Mouse (Mus musculus) cortical plate, adult 2 months (tissue): ENCODE results near the gene Rfx1.

Experiments
- CTCF ChIP-seq: fragments of 200-500 bp; IDR thresholded peaks from 2 replicates; pipeline ENCODE4 v1.5.1; 2011; ENCODE audit warnings: mild to moderate bottlenecking, control low read depth, low read length; ENCODE audit not compliant: insufficient read depth; ENCODE audit errors: extremely low read depth
- POLR2A ChIP-seq: fragments of 200-500 bp; IDR thresholded peaks from 2 replicates; pipeline ENCODE4 v1.6.1; 2011; ENCODE audit warnings: mild to moderate bottlenecking, low read length, control low read depth; ENCODE audit not compliant: insufficient read depth; ENCODE audit errors: extremely low read depth

DNA sequence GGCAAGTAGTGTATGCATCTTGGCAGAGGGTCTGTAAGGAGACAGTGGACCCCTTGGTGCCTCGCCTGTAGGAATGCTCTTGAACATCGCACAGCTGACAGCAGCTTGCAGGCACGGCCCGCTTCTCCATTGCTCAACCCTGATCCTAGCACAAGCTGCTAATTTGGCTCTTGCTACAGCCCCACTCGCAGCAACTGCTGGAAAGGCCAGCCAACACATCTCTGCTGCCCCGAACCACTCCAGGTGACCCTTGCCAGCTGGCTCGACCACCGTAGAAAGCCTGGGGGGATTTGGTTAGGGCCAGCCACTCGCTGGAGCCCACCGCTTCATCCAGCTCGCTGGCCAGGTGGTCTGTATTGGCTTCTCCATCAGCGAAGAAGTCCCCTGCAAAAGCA is 23.7 kb upstream of the Rfx1 start:
- TF ChIP-seq CTCF (no peak), POLR2A (no peak)
